Mouse (Mus musculus) erythroblast, embryonic 14.5 days (primary cell): ENCODE measurements around the gene Ilk.

Experiments used
- GATA1 ChIP-seq: IDR thresholded peaks from 2 replicates; pipeline ENCODE4 v1.6.1; 2012; ENCODE audit warnings: low read length, inconsistent platforms, mixed read lengths
- TAL1 ChIP-seq: IDR thresholded peaks from 3 replicates; pipeline ENCODE4 v1.6.1; 2012; ENCODE audit warnings: low read length, inconsistent platforms, mixed read lengths

DNA sequence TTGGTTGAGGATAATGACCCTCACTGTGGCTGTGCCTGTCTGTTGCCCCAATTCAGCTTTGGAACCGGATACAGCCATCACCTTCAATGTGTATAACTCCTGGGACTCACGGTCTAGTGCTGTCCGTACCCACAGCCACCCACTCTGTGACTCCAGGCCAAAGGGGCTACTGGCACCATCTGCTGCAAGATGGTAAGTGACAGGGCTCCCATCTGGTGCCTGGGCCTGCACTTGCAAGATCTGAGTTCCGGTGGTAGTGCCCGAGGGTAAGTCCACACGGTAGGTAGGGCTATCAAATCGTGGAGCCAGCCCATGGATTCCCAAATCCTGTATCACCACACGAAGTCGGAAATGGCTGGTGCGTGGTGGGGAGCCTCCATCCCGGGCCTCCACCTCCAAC, 27.9 kb downstream of the Ilk start:
- TF ChIP-seq GATA1 (no peak), TAL1 (no peak)
